Mouse (Mus musculus) CD4-positive helper T cell, adult 2 months (primary cell): Measurements from ENCODE around the gene Itga5.

Source experiments
- DNase-seq: peaks from one replicate; pipeline ENCODE4 v3.0.0-alpha.2; 2012; ENCODE audit warnings: low read depth, missing footprints, low spot score

The Itga5 gene

DNA sequence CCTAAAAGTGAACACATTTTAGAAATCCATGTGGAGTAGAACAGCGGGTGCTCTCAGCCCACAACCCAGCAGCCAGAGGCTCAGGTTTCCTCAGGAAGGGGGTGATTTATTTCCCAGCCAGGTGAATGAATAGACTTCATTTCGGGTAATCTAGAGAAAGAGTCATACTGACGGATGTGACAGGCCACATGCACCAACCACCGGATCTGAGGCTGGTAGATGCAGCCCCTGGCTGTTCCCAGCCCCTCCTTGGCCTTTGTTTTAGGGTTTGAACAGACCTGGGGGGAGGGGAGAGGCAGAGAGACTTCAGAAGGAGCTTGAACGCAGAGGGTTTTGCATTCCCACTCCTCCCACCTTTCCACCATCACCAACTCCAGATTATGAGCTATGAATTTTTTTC, 70.7 kb downstream of the Itga5 start:
- no peak for DNase-seq

DNA sequence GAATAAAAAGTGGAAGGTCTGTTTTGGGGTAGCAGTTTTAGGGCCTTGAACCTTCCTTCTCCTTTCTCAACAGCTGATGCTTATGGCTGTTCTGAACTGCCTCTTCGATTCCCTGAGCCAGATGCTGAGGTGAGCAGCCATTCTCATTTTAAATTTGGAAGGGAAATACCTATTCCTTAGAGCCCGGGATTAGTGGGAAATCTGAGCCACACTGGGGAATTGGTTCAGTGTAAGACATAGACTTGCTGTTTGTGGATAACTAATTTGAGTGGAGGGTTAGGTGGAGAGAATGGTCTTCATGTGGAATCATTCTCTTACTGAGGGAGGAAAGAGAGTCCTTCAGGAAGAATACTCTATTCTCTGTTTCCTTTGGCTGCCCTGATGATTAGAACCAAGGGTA, 71.9 kb downstream of the Itga5 start:
- no peak for DNase-seq
